Mouse (Mus musculus) midbrain, embryonic 12.5 days (tissue): ENCODE data around the gene Nav1. TPM values are rescaled to one million over a fixed set of nuclear protein-coding genes. Genes with fewer than 3 reads are reported as not detected.

Experiments
- ATAC-seq: fragments of 200-750 bp; cut with Nextera tagmentation; 2 replicates; pipeline ENCODE4 v1.8.0; 2017; ENCODE audit warnings: low read depth, moderate TSS enrichment, moderate library complexity; ENCODE audit not compliant: low FRiP score
- H3K27ac ChIP-seq: fragments of 300-500 bp; sonication (generic); replicated peaks from 2 replicates; pipeline ENCODE4 v1.5.1; 2016; ENCODE audit warnings: mild to moderate bottlenecking
- H3K27me3 ChIP-seq: fragments of 300-500 bp; sonication (generic); 2 replicates; pipeline ENCODE4 v1.6.1; 2016; ENCODE audit warnings: mild to moderate bottlenecking
- H3K36me3 ChIP-seq: fragments of 300-500 bp; sonication (generic); 2 replicates; pipeline ENCODE4 v1.6.1; 2016
- H3K4me1 ChIP-seq: fragments of 300-500 bp; sonication (generic); 2 replicates; pipeline ENCODE4 v1.6.1; 2016
- H3K4me2 ChIP-seq: fragments of 300-500 bp; sonication (generic); replicated peaks from 2 replicates; pipeline ENCODE4 v1.6.1; 2016; ENCODE audit warnings: mild to moderate bottlenecking, moderate library complexity
- H3K4me3 ChIP-seq: fragments of 300-500 bp; sonication (generic); 2 replicates; pipeline ENCODE4 v1.5.1; 2016; ENCODE audit warnings: mild to moderate bottlenecking
- H3K9ac ChIP-seq: fragments of 300-500 bp; sonication (generic); replicated peaks from 2 replicates; pipeline ENCODE4 v1.6.1; 2016; ENCODE audit warnings: mild to moderate bottlenecking, moderate library complexity
- H3K9me3 ChIP-seq: fragments of 300-500 bp; sonication (generic); 2 replicates; pipeline ENCODE4 v1.6.1; 2016; ENCODE audit warnings: mild to moderate bottlenecking
- WGBS: fragments of 180-500 bp; shearing (Covaris S2); methylation state at CpG from one replicate; pipeline ENCODE4 v1.1.7; 2016; 5-methylcytosine and 5-hydroxymethylcytosine counted together
- polyA plus RNA-seq: library from polyadenylated mRNA; unstranded; fragments of >200 nt; fragmentation: Nextera tagmentation; extraction: Ambion mirVana; gene quantifications from 2 replicates; pipeline ENCODE4 v1.2.1, GENCODE M21; 2016

Nav1 gene
- polyA plus RNA-seq, 1 experiment from 2014 or later = 25.6 TPM

- Histone ChIP-seq H3K36me3 (peaks cover 80% of the 10 kb centered on the region), H3K27me3 (no peaks in the 10 kb centered on the region), H3K4me1 (no peaks in the 10 kb centered on the region), H3K27ac (no peak overlapping the region), H3K4me3 (no peak overlapping the region), H3K4me2 (no peak overlapping the region), H3K9ac (no peak overlapping the region), H3K9me3 (no peaks in the 10 kb centered on the region)
- 70% methylated on average over 3 of the region's 3 CpGs for WGBS
- no peak for ATAC-seq
Observed at GRCm38 (mm10) chr1:135466935-135467334, 140.2 kb downstream of the Nav1 start.

GRCm38 (mm10) chr1:135465734-135466133, 141.4 kb downstream of the Nav1 start:
- H3K27ac ChIP-seq = no peak overlapping the region
- H3K4me3 ChIP-seq = no peak overlapping the region
- no peak overlapping the region for H3K9ac ChIP-seq
- H3K27me3 ChIP-seq = no peaks in the 10 kb centered on the region
- no peaks in the 10 kb centered on the region for H3K4me1 ChIP-seq
- no peak for ATAC-seq
- H3K4me2 ChIP-seq = no peak overlapping the region
- WGBS = 88% methylated on average over 19 of the region's 19 CpGs
- peaks cover 74% of the 10 kb centered on the region for H3K36me3 ChIP-seq
- H3K9me3 ChIP-seq = no peaks in the 10 kb centered on the region

GRCm38 (mm10) chr1:135462736-135463135, 144.4 kb downstream of the Nav1 start:
- no peak overlapping the region for H3K27ac ChIP-seq
- H3K9me3 ChIP-seq = no peaks in the 10 kb centered on the region
- H3K4me1 ChIP-seq = no peaks in the 10 kb centered on the region
- peaks cover 75% of the 10 kb centered on the region for H3K36me3 ChIP-seq
- H3K4me3 ChIP-seq = no peak overlapping the region
- no peak overlapping the region for H3K9ac ChIP-seq
- H3K27me3 ChIP-seq = no peaks in the 10 kb centered on the region
- WGBS = 85% methylated on average over 8 of the region's 8 CpGs
- ATAC-seq = no peak
- H3K4me2 ChIP-seq = no peak overlapping the region

- Histone ChIP-seq H3K27ac (no peak overlapping the region), H3K27me3 (no peaks in the 10 kb centered on the region), H3K4me2 (no peak overlapping the region), H3K9me3 (no peaks in the 10 kb centered on the region), H3K36me3 (peaks cover 73% of the 10 kb centered on the region), H3K4me3 (no peak overlapping the region), H3K9ac (no peak overlapping the region), H3K4me1 (no peaks in the 10 kb centered on the region)
- no peak for ATAC-seq
- 87% methylated on average over 4 of the region's 4 CpGs for WGBS
Observed at GRCm38 (mm10) chr1:135462304-135462703, 144.8 kb downstream of the Nav1 start.

- H3K4me3 ChIP-seq = no peak overlapping the region
- H3K4me1 ChIP-seq = no peaks in the 10 kb centered on the region
- H3K27ac ChIP-seq = no peak overlapping the region
- H3K9ac ChIP-seq = no peak overlapping the region
- peaks cover 73% of the 10 kb centered on the region for H3K36me3 ChIP-seq
- no peaks in the 10 kb centered on the region for H3K9me3 ChIP-seq
- H3K27me3 ChIP-seq = no peaks in the 10 kb centered on the region
- no peak overlapping the region for H3K4me2 ChIP-seq
- no peak; the same call in 1 of the 2 replicates for ATAC-seq
- 82% methylated on average over 3 of the region's 3 CpGs for WGBS
Observed at GRCm38 (mm10) chr1:135461097-135461730, 145.9 kb downstream of the Nav1 start.

GRCm38 (mm10) chr1:135460521-135460920, 146.6 kb downstream of the Nav1 start:
- Histone ChIP-seq H3K9me3 (no peaks in the 10 kb centered on the region), H3K4me2 (no peak overlapping the region), H3K9ac (no peak overlapping the region), H3K27me3 (no peaks in the 10 kb centered on the region), H3K36me3 (peaks cover 73% of the 10 kb centered on the region), H3K4me1 (no peaks in the 10 kb centered on the region), H3K4me3 (no peak overlapping the region), H3K27ac (no peak overlapping the region)
- WGBS = 96% methylated on average over 16 of the region's 16 CpGs
- no peak for ATAC-seq

- no peak for ATAC-seq
- Histone ChIP-seq H3K4me2 (no peak overlapping the region), H3K27me3 (no peaks in the 10 kb centered on the region), H3K4me1 (no peaks in the 10 kb centered on the region), H3K9me3 (no peaks in the 10 kb centered on the region), H3K4me3 (no peak overlapping the region), H3K27ac (no peak overlapping the region), H3K36me3 (peaks cover 76% of the 10 kb centered on the region), H3K9ac (no peak overlapping the region)
- WGBS = 86% methylated on average over 5 of the region's 5 CpGs
Observed at GRCm38 (mm10) chr1:135457860-135458259, 149.2 kb downstream of the Nav1 start.

- Histone ChIP-seq H3K27ac (no peak overlapping the region), H3K9me3 (no peaks in the 10 kb centered on the region), H3K36me3 (peaks cover 81% of the 10 kb centered on the region), H3K4me1 (no peaks in the 10 kb centered on the region), H3K4me2 (no peak overlapping the region), H3K4me3 (no peak overlapping the region), H3K27me3 (no peaks in the 10 kb centered on the region), H3K9ac (no peak overlapping the region)
- no peak for ATAC-seq
- 83% methylated on average over 10 of the region's 10 CpGs for WGBS
Observed at GRCm38 (mm10) chr1:135452259-135452658, 154.8 kb downstream of the Nav1 start.

GRCm38 (mm10) chr1:135451419-135451818, 155.7 kb downstream of the Nav1 start:
- no peak for ATAC-seq
- no peaks in the 10 kb centered on the region for H3K27me3 ChIP-seq
- WGBS = 92% methylated on average over 2 of the region's 2 CpGs
- H3K9me3 ChIP-seq = no peaks in the 10 kb centered on the region
- H3K36me3 ChIP-seq = peaks cover 72% of the 10 kb centered on the region
- no peak overlapping the region for H3K9ac ChIP-seq
- no peak overlapping the region for H3K4me2 ChIP-seq
- no peak overlapping the region for H3K4me3 ChIP-seq
- no peaks in the 10 kb centered on the region for H3K4me1 ChIP-seq
- H3K27ac ChIP-seq = no peak overlapping the region

GRCm38 (mm10) chr1:135449876-135450275, 157.2 kb downstream of the Nav1 start:
- H3K4me3 ChIP-seq = no peak overlapping the region

GRCm38 (mm10) chr1:135448940-135449339, 158.2 kb downstream of the Nav1 start:
- H3K36me3 ChIP-seq = peaks cover 56% of the 10 kb centered on the region
- no peak overlapping the region for H3K4me2 ChIP-seq
- no peaks in the 10 kb centered on the region for H3K9me3 ChIP-seq
- no peak overlapping the region for H3K9ac ChIP-seq
- H3K4me3 ChIP-seq = no peak overlapping the region
- no peaks in the 10 kb centered on the region for H3K27me3 ChIP-seq
- no peak for ATAC-seq
- H3K4me1 ChIP-seq = no peaks in the 10 kb centered on the region
- H3K27ac ChIP-seq = no peak overlapping the region
- WGBS = 98% methylated on average over 5 of the region's 5 CpGs

More at GRCm38 (mm10) chr1:135449876-135450275, 157.2 kb downstream of the Nav1 start:
- H3K9ac ChIP-seq = no peak overlapping the region
- ATAC-seq = no peak
- WGBS = 92% methylated on average over 8 of the region's 8 CpGs
- no peaks in the 10 kb centered on the region for H3K27me3 ChIP-seq
- peaks cover 63% of the 10 kb centered on the region for H3K36me3 ChIP-seq
- no peak overlapping the region for H3K4me2 ChIP-seq
- no peak overlapping the region for H3K27ac ChIP-seq
- no peaks in the 10 kb centered on the region for H3K4me1 ChIP-seq
- no peaks in the 10 kb centered on the region for H3K9me3 ChIP-seq

- Histone ChIP-seq H3K4me3 (no peak overlapping the region), H3K4me2 (no peak overlapping the region), H3K27me3 (no peaks in the 10 kb centered on the region), H3K9me3 (no peaks in the 10 kb centered on the region), H3K36me3 (peaks cover 53% of the 10 kb centered on the region), H3K4me1 (no peaks in the 10 kb centered on the region), H3K27ac (no peak overlapping the region), H3K9ac (no peak overlapping the region)
- no peak for ATAC-seq
- WGBS = 87% methylated on average over 12 of the region's 12 CpGs
Observed at GRCm38 (mm10) chr1:135443506-135443905, 163.6 kb downstream of the Nav1 start.

GRCm38 (mm10) chr1:135441861-135442260, 165.2 kb downstream of the Nav1 start:
- Histone ChIP-seq H3K27ac (no peak overlapping the region), H3K9me3 (no peaks in the 10 kb centered on the region), H3K27me3 (no peaks in the 10 kb centered on the region), H3K4me1 (no peaks in the 10 kb centered on the region), H3K4me3 (no peak overlapping the region), H3K36me3 (peaks cover 53% of the 10 kb centered on the region), H3K4me2 (no peak overlapping the region), H3K9ac (no peak overlapping the region)
- 95% methylated on average over 3 of the region's 3 CpGs for WGBS
- no peak for ATAC-seq
